Mouse (Mus musculus) central nervous system, embryonic 14 days (tissue): Measurements from ENCODE around the gene Rprm. TPM values are rescaled to one million over a fixed set of nuclear protein-coding genes. Genes with fewer than 3 reads are reported as not detected.

Source experiments
- polyA plus RNA-seq: library from polyadenylated mRNA; depleted of rRNA; stranded (reverse); fragments of >200 nt; gene quantifications from 2 replicates; pipeline ENCODE4 v1.2.3, GENCODE M21; 2012; rRNA removed

Gene Rprm
- polyA plus RNA-seq: 150 and 189 TPM in 2 replicates

DNA sequence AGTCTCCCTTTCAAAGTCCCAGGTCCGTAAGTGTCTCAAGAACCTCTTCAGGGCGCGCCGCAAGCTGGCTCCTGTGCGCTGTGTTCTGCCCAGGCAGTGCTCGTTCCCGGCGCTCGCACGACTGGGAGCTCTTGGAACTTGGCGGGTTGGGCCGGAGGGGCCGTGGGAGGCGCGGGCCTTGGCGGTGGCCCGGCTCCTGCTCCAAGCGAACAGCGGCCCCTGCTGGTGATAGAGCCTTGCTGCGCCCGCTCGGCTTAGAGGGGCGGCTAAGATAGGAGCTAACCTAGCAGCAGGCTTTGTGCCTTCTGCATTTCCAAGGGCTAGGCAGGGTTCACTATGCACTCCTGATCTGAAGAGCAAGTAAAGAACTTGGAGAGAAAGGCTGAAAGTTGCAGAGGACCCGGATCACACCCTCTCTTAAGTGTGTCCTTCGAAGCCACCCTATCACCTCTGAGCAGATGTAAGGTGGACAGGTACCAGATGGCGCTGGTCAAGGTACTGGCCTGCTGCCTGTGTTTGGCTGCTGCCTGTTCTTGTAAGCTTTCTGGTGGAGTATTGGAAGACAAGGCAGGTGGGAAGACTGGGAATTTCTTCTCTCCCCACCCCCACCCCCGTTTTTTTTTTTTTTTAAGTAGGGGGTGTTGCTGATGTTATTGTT, at the start of gene Rprm:
Rprm (minus strand) TSS at position 123 of the 658 bp plus-strand sequence.

